Mouse (Mus musculus) stomach, postnatal 0 days (tissue): ENCODE measurements around the gene 4930407I10Rik. TPM values are rescaled to one million over a fixed set of nuclear protein-coding genes. Genes with fewer than 3 reads are reported as not detected.

Experiments used
- ATAC-seq: fragments of 200-750 bp; cut with Nextera tagmentation; 2 replicates; pipeline ENCODE4 v1.8.0; 2017; ENCODE audit not compliant: low FRiP score, low TSS enrichment
- DNase-seq: peaks from one replicate; pipeline ENCODE4 v3.0.0-alpha.2; 2016; ENCODE audit warnings: low spot score
- H3K27ac ChIP-seq: fragments of 300-500 bp; sonication (generic); replicated peaks from 2 replicates; pipeline ENCODE4 v1.5.1; 2014; ENCODE audit warnings: mild to moderate bottlenecking, control low read depth
- H3K27me3 ChIP-seq: fragments of 300-500 bp; sonication (generic); 2 replicates; pipeline ENCODE4 v1.6.1; 2014; ENCODE audit warnings: low read length; ENCODE audit not compliant: control insufficient read depth, insufficient read depth
- H3K36me3 ChIP-seq: fragments of 300-500 bp; sonication (generic); 2 replicates; pipeline ENCODE4 v1.6.1; 2014; ENCODE audit warnings: low read length, mixed read lengths; ENCODE audit not compliant: control insufficient read depth, insufficient read depth
- H3K4me1 ChIP-seq: fragments of 300-500 bp; sonication (generic); replicated peaks from 2 replicates; pipeline ENCODE4 v1.6.1; 2014; ENCODE audit warnings: antibody characterized with exemption; ENCODE audit not compliant: control insufficient read depth, insufficient read depth
- H3K4me2 ChIP-seq: fragments of 300-500 bp; sonication (generic); replicated peaks from 2 replicates; pipeline ENCODE4 v1.6.1; 2014; ENCODE audit warnings: low read depth, mild to moderate bottlenecking, control low read depth, moderate library complexity
- H3K4me3 ChIP-seq: fragments of 300-500 bp; sonication (generic); 2 replicates; pipeline ENCODE4 v1.5.1; 2014; ENCODE audit warnings: low read depth, low read length, control low read depth
- H3K9ac ChIP-seq: fragments of 300-500 bp; sonication (generic); 2 replicates; pipeline ENCODE4 v1.6.1; 2014; ENCODE audit warnings: mild to moderate bottlenecking, low read length, control low read depth, mixed read lengths
- H3K9me3 ChIP-seq: fragments of 300-500 bp; sonication (generic); 2 replicates; pipeline ENCODE4 v1.6.1; 2016; ENCODE audit warnings: low read length; ENCODE audit not compliant: control insufficient read depth
- CTCF ChIP-seq: IDR thresholded peaks from 2 replicates; pipeline ENCODE4 v1.5.1; 2016; ENCODE audit warnings: antibody characterized with exemption, low read depth, mild to moderate bottlenecking, moderate library complexity
- EP300 ChIP-seq: optimal IDR thresholded peaks from 2 replicates; pipeline ENCODE3; 2016; ENCODE audit warnings: antibody characterized with exemption
- WGBS: fragments of 180-500 bp; shearing (Covaris S2); extraction: QIAGEN DNeasy Blood & Tissue Kit; methylation state at CpG from one replicate; pipeline ENCODE4 v1.1.7; 2014; 5-methylcytosine and 5-hydroxymethylcytosine counted together
- polyA plus RNA-seq: library from polyadenylated mRNA; unstranded; fragments of >200 nt; fragmentation: Nextera tagmentation; extraction: Ambion mirVana; gene quantifications from 2 replicates; pipeline ENCODE4 v1.2.1, GENCODE M21; 2015

The 4930407I10Rik gene
- polyA plus RNA-seq, 1 experiment from 2014 or later = not detected

- Histone ChIP-seq H3K4me3 (no peak within 1 kb of the TSS; the same call in 1 of the 2 replicates), H3K4me1 (no peaks in the 10 kb centered on the region), H3K9me3 (no peaks in the 10 kb centered on the region), H3K27ac (no peak within 1 kb of the TSS), H3K27me3 (peaks cover 10% of the 10 kb centered on the region; the same call in 1 of the 2 replicates), H3K9ac (no peak within 1 kb of the TSS), H3K4me2 (no peak within 1 kb of the TSS), H3K36me3 (no peaks in the 10 kb centered on the region)
- DNase-seq (no peak), ATAC-seq (no peak)
- WGBS = 19% methylated on average over 40 of the region's 40 CpGs
- TF ChIP-seq CTCF (no peak), EP300 (no peak)
These were observed 10.9 kb downstream of the 4930407I10Rik start, which contains the start of gene Mei1 for GRCm38 (mm10) chr15:82069898-82070297. Gene Mei1, plus strand, starts transcription at chr15:82069996.

GRCm38 (mm10) chr15:82071816-82072469 is 13.0 kb downstream of the 4930407I10Rik start:
- TF ChIP-seq CTCF = no peak
- no peak for TF ChIP-seq EP300
- no peak for ATAC-seq
- DNase-seq = no peak
- WGBS = 88% methylated on average over 26 of the region's 26 CpGs
- no peak overlapping the region for H3K4me2 ChIP-seq
- H3K4me1 ChIP-seq = no peaks in the 10 kb centered on the region
- no peak overlapping the region for H3K4me3 ChIP-seq
- no peaks in the 10 kb centered on the region for H3K9me3 ChIP-seq
- no peaks in the 10 kb centered on the region for H3K36me3 ChIP-seq
- H3K27ac ChIP-seq = no peak overlapping the region
- H3K27me3 ChIP-seq = peaks cover 10% of the 10 kb centered on the region; the same call in 1 of the 2 replicates
- H3K9ac ChIP-seq = no peak overlapping the region

GRCm38 (mm10) chr15:82073490-82073889 is 14.5 kb downstream of the 4930407I10Rik start:
- TF ChIP-seq CTCF (no peak), EP300 (no peak)
- H3K4me3 ChIP-seq = no peak overlapping the region
- peaks cover 10% of the 10 kb centered on the region; the same call in 1 of the 2 replicates for H3K27me3 ChIP-seq
- DNase-seq = no peak
- H3K9me3 ChIP-seq = no peaks in the 10 kb centered on the region
- H3K9ac ChIP-seq = no peak overlapping the region
- H3K4me1 ChIP-seq = no peaks in the 10 kb centered on the region
- ATAC-seq = no peak
- H3K36me3 ChIP-seq = no peaks in the 10 kb centered on the region
- no peak overlapping the region for H3K4me2 ChIP-seq
- H3K27ac ChIP-seq = no peak overlapping the region
- 62% methylated on average over 7 of the region's 7 CpGs for WGBS

- H3K4me1 ChIP-seq = no peaks in the 10 kb centered on the region
- ATAC-seq (no peak), DNase-seq (no peak)
- no peak for TF ChIP-seq CTCF
- no peak for TF ChIP-seq EP300
- no peaks in the 10 kb centered on the region for H3K36me3 ChIP-seq
- H3K4me2 ChIP-seq = no peak overlapping the region
- no peaks in the 10 kb centered on the region for H3K27me3 ChIP-seq
- H3K27ac ChIP-seq = no peak overlapping the region
- H3K9me3 ChIP-seq = no peaks in the 10 kb centered on the region
- no peak overlapping the region for H3K4me3 ChIP-seq
- 55% methylated on average over 10 of the region's 10 CpGs for WGBS
- no peak overlapping the region for H3K9ac ChIP-seq
These were observed 20.9 kb downstream of the 4930407I10Rik start for GRCm38 (mm10) chr15:82079883-82080282.

GRCm38 (mm10) chr15:82081161-82081560 is 22.2 kb downstream of the 4930407I10Rik start:
- DNase-seq (peak; percentile 39), ATAC-seq (0 out of 2 replicates have a peak, but pooled peaks have one; percentile 45)
- H3K4me1 ChIP-seq = no peaks in the 10 kb centered on the region
- no peak overlapping the region for H3K4me3 ChIP-seq
- H3K9me3 ChIP-seq = no peaks in the 10 kb centered on the region
- no peak overlapping the region for H3K27ac ChIP-seq
- no peak overlapping the region for H3K4me2 ChIP-seq
- TF ChIP-seq CTCF (peak; percentile 70), EP300 (no peak)
- no peak overlapping the region for H3K9ac ChIP-seq
- 32% methylated on average over 7 of the region's 7 CpGs for WGBS
- H3K36me3 ChIP-seq = no peaks in the 10 kb centered on the region
- H3K27me3 ChIP-seq = no peaks in the 10 kb centered on the region

GRCm38 (mm10) chr15:82085606-82086005 is 26.7 kb downstream of the 4930407I10Rik start:
- no peaks in the 10 kb centered on the region for H3K4me1 ChIP-seq
- ATAC-seq (no peak), DNase-seq (no peak)
- H3K36me3 ChIP-seq = no peaks in the 10 kb centered on the region
- H3K27ac ChIP-seq = no peak overlapping the region
- no peaks in the 10 kb centered on the region for H3K27me3 ChIP-seq
- H3K4me3 ChIP-seq = no peak overlapping the region
- WGBS = 80% methylated on average over 9 of the region's 9 CpGs
- no peaks in the 10 kb centered on the region for H3K9me3 ChIP-seq
- no peak overlapping the region for H3K4me2 ChIP-seq
- TF ChIP-seq EP300 = no peak
- no peak for TF ChIP-seq CTCF
- H3K9ac ChIP-seq = no peak overlapping the region
